Mouse (Mus musculus) 416B (cell line): ENCODE measurements around the gene Sez6.

Experiments used
- DNase-seq: peaks from one replicate; pipeline ENCODE4 v3.0.0; 2011; ENCODE audit warnings: low read depth

Gene Sez6

DNA sequence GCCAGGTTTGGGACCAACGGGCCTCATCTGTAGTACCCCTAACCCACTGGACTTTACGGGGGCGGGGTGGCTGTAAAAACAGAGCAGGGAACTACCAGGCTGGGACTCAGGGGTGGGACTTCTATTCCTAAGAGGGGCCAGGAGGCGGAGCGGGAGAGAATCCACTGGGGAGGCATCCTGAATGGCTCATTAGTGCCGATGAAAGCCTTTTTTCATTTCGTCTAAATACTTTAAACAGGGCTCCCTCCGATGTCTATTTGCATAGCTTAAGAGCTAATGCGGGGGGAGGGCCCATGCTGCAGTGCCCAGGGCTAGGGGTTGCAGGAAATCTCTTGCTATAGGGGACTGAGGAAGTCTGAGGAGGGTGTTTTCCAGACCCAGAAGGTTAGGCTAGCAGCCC, 17.3 kb downstream of the Sez6 start:
- DNase-seq, result no peak

DNA sequence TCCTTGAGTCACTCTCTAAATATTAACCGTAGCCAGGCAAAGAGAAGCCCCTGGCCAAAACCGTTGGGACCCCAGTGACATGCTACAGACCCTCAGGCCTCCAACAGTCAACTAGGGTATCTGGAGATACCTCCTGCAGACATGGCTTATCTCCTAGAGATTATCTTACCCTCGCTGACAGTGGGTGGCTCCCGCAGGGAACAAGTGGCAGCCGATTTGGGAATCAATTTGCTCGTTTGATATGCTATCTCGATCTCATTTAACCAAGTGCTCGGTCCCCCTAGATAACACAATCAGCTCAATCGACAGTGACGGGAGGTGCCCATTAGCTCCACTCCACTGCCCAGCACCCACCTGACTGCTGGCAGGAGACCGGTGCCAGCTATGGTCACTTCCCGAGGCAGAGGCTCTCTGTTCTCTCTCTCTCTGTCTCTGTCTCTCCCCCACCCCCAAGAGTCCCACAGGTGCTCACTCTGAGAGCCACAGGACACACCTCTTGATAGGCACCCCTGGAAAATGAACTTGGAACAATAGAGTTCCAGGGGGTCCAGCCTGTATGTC, 19.6 kb downstream of the Sez6 start:
- no peak for DNase-seq

DNA sequence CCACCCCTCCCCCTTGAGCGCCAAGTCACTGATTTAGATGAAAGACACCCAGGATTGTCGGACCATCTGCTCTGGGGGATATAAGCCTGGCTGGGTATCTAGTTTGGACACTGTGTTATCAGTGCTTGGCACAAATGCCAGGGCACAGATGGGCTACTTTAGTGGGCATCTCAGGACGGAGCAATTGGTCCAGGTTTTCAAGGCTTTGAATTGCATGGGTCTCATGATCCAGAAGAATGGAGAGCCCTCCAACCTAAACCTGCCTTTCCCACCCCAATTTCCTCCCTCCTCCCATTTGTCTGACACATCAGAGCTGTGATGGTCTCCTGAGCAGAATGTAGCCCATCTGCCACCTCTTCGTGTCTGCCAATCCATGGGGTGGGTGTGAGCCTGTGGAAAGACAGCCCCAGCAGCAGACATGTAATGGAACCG, 20.2 kb downstream of the Sez6 start:
- DNase-seq, result no peak

DNA sequence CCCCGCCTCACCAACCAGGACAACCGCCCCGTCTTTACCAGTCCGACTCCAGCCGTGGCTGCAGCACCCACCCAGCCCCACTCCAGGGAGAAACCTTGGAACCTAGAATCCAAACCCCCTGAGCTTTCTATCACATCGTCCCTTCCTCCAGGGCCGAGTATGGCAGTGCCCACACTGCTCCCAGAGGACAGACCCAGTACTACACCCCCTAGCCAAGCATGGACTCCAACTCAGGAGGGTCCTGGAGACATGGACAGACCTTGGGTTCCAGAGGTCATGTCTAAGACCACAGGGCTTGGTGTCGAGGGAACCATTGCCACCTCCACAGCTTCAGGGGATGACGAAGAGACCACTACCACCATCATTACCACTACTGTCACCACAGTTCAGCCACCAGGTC, 23.1 kb downstream of the Sez6 start:
- DNase-seq, result peak; percentile 15

DNA sequence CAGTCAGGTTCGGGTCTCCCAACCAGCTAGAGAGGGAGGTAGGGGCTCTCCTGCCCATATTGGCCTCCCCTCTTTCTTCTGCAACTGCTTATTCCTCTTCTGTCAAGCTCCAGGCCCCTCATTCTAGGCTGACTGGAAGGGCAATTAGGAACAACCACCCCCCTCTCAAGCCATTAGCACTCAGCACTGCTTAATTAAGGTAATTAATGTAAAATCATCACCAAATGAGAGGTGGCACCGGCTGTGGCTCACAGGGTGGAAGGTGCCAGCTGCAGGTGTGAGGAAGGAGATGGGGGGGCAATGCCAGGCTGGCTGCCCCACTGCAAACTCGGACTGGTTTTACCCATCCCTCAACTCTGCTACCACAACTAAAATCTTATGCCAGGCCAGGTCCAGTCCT, 25.8 kb downstream of the Sez6 start:
- DNase-seq, result no peak

DNA sequence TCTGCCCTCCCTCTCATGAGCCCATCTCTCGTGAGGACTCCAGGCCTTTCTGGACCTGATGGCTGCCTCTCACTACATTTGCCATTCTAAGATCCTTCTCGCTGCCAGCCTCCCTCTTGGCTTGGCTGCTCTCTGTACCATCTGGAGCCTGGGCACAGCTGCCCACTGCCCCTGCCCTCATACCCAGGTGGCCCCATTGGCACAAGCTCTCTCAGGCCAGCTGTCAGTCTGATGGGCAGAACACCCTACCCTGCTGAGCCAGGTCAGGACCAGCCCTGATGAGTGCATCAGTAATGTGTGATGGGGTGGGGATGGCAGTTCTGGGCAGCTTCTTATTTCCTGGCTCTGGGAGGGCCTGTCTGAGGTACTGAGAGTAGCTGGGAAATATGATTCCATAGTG, 27.7 kb downstream of the Sez6 start:
- no peak for DNase-seq

DNA sequence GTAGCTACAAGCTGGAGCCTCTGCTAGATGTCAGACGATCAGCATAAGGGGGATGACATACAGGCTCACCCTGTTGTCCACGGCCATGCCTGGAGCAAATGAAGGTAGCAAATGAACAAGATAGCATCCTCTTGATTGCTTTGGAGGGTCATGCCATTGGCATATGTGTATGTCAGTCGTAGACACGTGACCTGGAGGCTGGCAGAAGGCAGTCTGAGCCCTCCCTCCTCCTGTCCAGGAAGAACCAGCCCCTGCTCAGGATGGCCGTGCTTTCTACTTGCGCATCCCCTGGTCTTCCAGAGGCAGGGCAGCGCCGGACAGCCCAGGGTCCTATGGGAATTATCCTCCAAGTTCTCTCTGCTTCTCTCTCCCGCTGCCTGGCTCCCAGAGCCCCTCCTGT, 28.3 kb downstream of the Sez6 start:
- DNase-seq, result peak; percentile 47

DNA sequence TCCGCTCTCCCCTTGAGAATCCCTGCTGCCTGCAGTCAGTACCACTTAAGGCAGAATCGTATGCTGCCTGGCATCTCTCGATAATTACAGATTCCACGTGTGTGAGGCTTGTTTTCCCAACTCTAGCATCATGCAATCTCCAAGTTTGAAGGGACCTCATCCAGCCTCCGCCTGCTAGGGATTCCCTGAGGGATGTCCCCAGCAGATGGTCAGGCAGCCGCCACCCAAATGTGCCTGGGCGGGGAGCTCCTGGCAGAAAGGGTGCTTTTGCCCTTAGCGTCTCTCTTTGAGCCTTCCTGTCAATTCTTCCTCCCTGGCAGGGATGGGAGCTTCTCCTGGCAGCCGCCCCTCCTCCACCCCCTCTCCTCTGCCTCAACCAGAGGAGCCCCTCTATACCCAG, 29.6 kb downstream of the Sez6 start:
- DNase-seq, result no peak

DNA sequence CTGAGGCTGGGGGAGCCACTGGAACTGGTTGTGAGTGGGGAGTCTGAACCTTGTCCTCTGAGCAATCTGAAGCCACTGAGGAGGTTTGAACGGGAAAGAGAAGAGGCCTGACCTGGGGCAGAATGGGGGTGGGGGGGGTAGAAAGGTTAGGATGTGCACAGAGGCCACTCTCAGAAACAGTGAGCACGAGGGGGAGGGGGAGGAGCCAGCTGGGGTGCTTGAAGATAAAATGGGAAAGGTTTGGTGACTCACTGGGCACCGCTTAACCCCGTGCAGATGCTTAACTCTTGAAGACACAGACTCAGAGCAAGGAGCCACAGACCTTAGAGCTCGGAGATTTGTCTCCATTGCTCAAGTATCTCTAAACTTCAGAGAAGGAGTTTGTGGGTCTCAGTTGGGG, 30.3 kb downstream of the Sez6 start:
- peak; percentile 75 for DNase-seq

DNA sequence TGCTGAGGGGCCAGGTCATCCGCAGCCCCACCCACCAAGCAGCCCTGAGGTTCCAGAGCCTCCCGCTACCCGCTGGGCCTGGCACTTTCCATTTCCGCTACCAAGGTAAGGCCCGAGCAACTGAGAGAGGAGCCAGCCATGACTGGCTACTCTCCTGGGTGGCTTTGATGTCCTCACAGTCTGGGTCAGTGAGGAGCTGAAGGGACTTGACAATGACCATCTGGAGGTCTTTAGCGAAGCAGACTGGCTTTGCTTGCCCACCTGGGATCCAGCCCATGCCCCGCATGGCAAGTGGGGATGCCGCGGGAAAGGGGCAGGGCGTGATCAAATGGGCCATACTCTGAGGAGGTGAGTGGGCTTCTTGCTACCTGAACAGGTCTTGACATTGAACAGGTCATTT, 32.3 kb downstream of the Sez6 start:
- DNase-seq, result no peak

DNA sequence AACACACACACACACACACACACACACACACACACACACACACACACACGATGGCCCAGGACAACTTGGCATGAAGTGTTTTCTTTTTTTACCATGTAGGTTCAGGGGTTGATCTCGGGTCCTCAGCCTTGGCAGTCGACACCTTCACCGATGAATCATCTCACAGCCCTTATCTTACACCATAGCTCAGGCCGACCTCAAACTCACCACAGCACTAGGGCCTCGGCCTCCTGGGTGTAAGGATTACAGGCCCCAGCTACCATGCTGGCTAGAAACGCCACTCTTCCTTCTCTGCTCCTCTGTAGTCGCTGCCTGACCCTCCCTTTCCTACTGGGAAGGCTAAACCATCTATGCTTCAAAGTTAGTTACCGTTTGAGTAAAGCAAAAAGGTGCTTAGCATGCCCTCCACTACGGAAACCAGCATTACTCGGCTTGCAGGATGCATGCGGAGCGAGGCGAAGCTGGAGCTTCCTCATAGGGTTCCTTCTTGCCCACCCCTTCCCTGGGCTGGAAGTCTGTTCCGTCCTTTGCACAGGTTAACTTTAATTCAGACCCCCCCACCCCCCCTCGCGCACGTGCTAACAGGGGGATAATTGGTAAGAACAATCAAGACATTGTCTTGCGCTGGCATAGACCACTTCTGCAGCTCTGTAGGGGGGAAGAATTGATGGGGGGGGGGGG, 34.0 kb downstream of the Sez6 start:
- DNase-seq, result peak; percentile 94

DNA sequence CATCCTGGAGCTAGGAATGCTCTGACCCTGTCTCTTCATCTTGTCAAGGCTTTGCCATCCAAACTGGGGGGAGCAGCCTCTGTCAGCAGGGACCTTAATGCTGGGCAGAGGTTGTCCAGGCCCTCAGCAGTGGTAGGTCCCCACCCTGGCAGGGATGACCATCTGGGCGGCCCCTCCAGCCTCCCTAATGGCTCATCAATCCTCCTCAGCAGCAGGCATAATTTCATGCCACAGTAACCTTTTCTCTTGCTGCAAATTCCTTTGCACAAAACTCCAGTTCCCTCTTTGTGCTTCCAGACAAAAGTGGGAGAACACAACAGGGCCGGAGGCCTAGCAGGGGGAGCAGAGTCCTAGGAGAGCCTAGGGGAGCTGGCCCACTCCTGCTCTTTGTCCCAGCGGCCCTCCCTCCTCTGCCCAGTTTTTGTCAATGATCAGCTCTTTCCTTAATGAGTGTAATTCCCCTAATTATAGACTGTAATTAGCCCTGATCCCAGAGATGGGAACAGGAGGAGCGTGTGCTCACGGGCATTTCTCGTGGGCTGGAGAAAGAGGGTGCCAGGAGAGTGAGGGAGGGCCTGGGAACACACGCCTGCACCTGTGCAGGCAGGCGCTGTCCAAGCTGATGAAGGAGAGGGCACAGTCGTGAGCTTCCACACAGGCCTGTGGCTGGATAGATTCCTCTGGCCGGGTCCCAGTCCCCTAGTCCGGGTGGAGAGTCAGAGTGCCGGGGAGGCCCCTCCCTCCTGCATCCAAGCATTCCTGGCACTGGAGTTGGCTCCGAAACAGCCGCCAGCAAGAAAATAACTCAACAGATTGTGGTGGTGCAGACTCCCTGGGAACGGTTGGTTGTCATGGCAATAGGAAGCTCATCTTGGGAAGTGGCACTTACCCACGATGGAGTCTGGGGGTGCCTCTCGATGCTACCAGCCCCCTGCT, 34.8 kb downstream of the Sez6 start:
- DNase-seq, result no peak

DNA sequence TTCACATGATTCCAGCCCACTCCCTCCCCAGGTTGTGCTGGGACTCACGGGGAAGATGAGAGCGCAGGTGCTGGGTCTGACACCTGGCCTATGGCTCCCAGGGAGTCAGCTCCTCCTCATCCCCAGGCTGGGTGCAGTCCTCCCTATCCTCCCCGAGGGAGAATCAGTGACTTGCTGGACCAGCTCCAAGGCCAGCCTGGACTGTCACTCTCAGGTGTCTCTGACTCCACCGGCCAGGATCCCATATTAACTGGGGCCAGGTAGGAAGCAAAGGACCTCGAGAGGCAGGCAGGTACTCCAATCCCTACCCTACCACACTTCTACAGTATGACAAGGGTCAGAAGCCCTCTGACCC, 35.4 kb downstream of the Sez6 start:
- no peak for DNase-seq

DNA sequence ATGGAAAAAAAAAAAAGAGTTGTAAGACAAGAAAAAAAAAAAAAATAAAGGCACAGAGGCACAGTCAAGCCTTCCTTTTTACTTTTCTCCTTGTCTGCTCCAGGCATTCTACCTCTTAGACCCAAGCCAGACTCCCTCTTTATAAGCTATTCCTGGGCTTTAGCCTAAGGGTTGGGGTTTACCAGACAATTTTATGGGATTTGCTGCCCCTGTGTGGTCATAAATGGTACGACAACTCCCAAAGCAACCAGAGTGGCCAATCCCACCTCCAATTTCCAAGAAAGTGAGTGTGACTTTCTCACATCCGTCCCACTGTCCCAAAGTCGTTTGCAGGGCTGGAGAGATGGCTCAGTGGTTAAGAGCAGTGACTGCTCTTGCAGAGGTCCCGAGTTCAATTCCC, 36.5 kb downstream of the Sez6 start:
- DNase-seq, result peak; percentile 78

DNA sequence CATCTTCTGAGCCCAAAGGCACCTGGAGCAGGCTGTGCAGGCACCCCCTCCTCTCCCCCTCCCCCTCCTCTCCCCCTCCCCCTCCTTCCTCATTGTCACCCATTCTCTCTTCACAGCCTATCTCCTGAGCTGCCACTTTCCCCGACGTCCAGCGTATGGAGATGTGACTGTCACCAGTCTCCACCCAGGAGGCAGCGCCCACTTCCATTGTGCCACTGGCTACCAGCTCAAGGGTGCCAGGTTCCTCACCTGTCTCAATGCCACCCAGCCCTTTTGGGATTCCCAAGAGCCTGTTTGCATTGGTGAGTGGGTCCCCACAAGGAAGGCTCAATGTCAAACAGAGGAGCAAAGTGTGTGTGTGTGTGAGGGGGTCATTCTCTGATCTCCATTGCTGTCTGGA, 38.2 kb downstream of the Sez6 start:
- no peak for DNase-seq

DNA sequence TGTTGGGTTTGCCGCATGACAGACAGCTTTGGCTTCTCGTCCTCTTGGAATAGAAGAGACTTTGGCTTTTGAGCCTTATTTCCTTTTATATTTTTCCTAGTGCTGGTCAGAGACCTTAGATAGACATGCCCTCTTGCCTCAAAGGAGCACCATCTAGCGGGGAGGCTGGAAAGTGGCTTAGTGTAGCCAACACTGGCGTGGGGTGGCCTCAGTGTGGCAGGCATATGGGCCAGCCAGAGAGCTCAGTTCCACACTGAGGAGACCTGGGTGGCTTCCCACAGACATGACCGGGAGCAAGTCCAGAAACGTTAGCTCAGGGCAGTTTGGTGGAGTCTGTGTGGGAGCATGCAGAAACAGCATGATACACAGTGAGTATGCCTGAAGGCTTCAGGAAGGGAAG, 40.1 kb downstream of the Sez6 start:
- DNase-seq, result no peak

DNA sequence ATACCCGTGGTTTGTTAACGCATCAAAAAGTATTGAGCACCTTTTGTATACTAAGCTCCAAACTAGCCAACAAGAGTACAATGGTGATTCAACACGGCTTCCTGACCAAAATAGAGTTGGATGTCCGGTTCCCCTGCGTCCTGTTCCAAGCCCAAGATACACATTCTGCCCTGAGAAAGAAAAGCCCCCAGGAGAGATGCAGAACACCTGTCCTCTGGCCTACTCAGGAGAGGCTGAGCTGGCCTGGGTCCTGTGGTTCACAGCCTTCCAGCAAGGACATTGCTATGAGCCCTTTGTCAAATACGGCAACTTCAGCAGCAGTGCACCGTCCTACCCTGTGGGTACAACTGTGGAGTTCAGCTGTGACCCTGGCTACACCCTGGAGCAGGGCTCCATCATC, 42.9 kb downstream of the Sez6 start:
- DNase-seq, result no peak

DNA sequence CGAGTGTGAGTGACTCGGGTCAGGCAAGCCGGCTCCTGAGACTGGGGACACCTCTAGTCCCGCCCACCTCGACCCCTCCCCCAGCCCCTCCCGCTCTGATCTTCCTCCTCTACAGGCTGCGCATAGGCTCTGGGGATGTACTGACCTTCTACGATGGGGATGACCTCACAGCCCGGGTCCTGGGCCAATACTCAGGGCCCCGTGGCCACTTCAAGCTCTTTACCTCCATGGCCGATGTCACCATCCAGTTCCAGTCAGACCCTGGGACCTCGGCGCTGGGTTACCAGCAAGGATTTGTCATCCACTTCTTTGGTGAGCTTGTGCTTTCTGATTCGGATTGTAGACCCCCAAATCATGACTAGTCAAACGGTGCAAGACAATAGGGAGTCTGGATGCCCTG, 43.7 kb downstream of the Sez6 start:
- no peak for DNase-seq

DNA sequence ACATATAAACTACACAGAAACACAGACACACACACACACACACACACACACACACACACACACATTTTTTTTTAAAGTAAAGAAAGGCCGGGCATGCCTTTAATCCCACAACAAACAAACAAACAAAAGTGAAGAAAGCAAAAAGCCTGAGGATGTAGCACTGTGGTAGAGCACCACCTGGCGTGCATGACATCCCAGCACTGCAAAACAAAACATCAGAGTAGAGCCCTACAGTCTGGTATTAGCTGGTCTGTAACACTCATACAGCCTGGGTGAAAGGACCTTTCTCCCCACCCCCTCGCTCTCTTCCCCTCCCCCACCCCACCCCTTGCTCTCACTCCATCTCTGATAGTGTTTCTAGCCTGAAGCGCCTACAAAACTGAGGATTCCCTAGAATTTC, 45.3 kb downstream of the Sez6 start:
- DNase-seq, result no peak

DNA sequence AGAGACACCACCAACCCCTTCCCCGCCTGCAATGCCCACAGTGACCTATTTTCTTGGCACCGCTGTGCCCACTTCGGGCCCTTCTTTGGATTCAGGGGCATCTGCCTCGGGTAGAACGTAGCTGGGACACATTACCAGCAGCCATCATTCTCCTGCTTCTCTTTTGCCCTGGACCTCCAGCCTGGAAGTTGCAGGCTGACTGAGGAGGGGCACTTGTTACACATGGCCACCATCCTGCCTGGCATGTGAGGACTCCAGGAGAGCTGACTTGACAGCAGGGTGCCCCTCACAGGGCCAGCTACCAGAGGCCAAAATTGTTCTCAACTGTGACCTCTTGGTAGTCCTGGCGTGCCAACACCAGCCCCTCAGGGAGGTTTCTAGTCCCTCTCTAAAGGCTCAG, 47.6 kb downstream of the Sez6 start:
- no peak for DNase-seq

DNA sequence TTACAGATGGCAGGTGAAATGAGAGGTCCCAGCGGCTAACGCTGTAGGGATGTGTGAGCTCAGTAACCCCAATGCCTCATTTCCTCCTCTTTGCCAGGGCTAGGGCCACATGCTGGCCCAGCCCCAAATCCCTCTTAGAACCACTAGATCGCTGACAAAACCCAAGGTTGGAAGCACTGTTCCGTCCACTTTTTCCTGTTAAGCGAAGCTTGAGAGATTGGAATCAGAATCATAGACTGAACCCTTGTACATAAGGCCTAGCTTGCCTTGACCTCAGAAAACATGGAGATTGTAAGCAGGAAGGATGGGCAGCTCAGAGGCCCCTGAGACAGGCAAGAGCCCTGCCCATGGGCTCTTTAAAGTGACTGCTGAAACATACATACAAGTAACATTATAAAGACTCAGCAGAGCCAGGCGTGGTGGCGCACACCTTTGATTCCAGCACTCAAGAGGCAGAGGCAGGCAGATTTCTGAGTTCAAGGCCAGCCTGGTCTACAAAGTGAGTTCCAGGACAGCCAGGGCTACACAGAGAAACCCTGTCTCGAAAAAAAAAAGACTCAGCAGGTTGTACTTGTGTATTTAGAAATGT, 48.7 kb downstream of the Sez6 start:
- DNase-seq, result no peak

DNA sequence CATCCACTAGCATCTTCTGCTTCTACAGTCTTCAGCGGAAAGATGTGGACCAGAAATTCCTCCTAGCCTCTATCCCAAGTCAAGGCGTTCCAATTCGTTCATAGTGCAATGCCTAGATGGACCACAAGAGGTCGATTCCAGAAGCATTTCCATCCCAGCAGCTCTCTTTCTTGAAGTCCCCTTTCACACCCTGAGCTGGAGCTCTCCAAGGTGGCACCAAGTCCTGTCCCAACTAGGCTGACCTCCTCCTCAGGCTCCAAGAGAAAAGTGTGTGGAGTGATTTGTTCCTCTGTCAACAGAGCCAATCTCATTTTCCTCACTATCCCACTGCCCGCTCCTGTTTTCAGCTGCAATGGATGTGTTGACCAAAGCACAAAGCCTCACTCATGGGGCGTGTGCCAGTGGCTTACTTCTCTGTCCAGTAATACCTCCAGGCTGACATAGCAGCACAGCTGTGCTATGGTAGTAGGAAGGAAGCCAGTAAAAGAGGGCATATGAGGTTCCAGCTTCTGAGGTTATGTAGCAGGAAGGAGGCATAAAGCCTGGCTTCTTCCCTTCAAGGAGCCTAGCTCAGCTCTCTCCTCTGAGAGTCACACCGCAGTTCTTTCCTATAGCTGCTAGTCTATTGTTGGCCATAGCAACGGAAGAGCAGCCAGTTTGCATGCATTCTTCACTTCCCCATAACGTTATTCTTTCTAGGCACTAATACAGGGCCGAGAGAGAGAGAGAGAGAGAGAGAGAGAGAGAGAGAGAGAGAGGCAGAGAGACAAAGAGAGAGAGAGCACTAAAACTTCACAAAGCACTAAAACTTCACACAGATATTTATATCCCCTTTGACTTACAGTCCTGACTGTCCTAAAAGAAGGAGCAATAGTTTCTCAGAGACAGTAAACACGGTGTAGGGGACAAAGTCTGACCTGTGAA, 49.9 kb downstream of the Sez6 start:
- DNase-seq, result peak; percentile 87
